Mouse (Mus musculus): ENCODE results near the gene Acads.
A peak's percentile ranks its signal among the peaks of the same experiment; 100 is the strongest.
"Not testable (repeated sequence)": the region's sequence is repeated elsewhere in the genome, so short reads cannot be mapped to it uniquely, and the experiment has no call there.

Gene Acads

DNA sequence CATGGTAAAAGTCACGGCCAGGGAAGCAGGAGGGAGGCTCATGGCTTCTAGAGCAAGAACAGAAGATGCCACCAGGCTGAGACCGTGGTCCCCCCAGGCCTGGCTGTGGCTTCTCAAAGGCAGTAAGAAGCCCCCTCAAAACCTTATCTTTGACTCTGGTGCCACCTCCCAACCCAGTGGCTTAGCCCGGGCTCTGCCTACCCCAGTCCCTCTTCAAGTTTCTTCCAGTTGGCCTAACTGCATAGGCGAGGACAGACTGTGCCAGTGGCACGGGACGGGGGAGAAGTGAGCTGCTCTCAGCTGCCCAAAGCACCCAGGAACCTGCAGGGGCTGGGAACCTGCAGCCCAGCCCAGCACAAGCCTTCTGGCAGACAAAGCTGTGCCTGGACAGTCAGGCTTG is 5.5 kb upstream of the Acads start:
- no peak for DNase-seq

DNA sequence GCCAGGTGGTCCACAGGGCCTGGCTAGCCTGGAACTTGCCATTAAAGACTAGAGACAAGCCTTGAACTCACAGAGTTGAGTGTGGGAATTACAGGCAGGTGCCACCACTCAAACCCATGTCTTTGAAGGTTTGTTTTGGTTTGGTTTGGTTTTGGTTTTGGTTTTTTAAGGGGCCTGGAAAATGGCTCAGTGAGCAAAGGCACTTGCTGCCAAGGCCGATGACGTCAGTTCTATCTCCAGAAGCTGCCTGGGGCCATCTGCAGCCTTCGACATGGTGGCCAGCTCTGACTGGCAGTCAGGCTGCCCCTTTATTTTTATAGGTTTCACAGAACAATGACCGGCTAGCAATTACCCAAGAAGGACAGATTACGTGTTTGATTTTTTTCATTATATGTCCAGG is 1.8 kb upstream of the Acads start:
- no peak for DNase-seq

- DNase-seq = no peak
These were observed 1.7 kb downstream of the Acads start for GRCm38 (mm10) chr5:115117467-115117866.

DNA sequence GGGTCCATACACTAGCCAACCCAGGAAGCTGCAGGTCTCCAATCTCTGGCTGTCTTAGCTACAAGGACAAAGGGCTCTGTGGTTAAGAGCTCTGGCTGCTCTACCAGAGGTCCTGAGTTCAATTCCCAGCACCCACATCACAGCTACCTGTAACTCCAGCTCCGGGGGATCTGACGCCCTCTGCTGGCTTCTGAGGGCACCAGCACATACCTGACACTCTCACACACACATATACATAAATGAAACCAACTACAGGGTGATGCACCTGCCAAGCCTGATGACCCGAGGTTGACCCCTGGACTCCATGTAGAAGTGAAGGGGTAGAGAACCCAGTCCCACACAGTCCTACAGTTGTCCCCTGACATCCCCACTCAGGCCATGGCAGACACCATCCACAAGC is 2.7 kb downstream of the Acads start:
- no peak for DNase-seq

DNA sequence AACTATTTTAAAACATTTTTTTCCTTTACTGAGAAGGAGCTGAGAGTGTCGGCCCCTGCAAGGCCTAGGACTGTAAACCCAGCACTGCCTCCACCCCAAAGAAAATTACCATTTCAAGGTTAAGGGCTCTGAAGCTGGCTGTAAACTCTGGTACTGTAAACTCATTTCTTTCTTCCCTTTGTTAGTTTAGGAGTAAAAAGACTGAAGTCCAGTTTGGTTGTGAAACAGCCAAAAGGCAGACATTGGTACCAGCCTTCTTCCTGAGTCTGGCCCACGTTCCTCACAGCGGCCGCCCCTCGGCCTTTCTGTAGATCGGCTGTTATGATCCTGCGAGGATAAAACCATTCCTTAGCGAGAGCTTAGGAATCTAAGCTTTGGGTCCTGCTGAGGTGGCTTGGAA is 4.6 kb downstream of the Acads start:
- no peak for DNase-seq

- no peak for DNase-seq
These were observed 5.9 kb downstream of the Acads start for GRCm38 (mm10) chr5:115113244-115113643.

GRCm38 (mm10) chr5:115111156-115111555 is 8.0 kb downstream of the Acads start:
- no peak for DNase-seq

DNA sequence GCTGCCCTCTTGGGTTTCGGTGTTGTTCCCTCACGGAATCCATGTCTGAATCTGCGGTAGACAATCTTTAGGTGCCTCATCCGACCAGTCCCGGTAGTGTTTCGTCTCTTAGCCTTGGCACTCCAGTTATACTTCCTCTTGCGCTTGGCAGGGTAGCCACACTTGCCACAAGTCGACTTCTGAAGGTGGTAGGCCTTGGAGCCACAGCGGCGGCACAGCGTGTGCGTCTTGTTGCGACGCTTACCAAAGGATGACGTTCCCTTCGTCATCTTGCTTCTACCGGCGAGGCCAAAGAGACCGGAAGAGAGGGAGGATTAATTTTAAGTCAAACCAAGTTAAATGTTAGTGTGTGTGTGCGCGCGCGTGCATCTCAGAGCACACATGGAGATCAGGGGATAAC is 15.9 kb downstream of the Acads start:
- DNase-seq = not testable (repeated sequence)

DNA sequence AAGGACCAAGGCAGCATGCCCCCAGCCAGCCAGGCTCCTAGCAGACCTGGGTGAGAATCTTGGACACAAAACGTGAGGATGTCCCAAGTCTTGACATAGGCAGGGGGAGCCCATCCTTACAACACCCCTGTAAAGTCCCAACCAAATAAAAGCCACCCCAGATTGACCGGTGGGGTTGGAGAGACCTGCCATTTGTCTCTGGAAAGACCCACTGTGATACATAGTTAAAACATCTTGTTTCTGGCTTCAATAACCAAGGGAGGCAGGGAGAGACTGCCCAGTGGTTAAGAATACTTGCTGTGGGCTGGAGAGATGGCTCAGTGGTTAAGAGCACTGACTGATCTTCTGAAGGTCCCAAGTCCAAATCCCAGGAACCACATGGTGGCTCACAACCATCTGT is 16.9 kb downstream of the Acads start:
- DNase-seq = no peak

- no peak for DNase-seq
These were observed 18.7 kb downstream of the Acads start for GRCm38 (mm10) chr5:115100473-115100872.

DNA sequence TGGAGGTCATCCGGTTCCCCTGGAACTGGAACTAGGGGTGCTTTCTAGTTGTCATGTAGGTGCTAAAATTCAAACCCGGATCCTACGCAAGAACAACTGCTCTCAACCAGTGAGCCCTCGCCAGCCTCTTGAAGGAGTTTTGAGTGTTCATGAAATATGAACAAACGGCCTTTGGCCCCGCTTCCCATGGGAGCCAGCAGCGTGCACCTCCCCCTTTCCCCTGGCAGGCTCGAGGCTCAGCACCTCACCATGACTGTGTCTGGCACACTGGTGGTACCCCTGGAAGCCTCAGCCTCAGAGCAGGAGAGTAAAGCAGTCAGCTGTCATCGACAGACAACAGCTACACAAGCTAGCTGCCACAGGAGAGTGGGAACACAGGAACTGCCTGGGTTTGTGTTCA is 19.2 kb downstream of the Acads start:
- no peak for DNase-seq

DNA sequence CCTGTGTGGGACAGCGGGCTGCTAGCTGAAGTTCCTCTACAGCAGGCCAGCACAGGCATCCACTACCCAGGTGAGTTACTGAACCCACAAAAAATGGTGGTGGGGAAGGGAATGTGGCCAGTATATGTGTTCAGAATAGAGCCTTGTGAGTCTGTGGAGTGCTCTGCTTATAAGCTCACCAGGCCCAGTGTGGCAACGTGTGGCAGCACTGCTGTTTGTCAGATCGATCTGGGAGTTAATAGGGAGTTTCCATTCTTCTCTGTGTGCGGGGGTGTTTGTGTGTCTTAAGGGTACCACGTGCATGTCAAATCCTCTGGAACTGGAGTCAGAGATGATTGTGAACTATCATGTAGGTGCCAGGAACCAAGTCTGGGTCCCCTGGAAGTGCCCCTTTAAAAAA is 19.6 kb downstream of the Acads start:
- DNase-seq = no peak

- DNase-seq = no peak
These were observed 21.0 kb downstream of the Acads start, which contains the start of gene Gm10401 for GRCm38 (mm10) chr5:115098195-115098594. Gene Gm10401 (minus strand): TSS chr5:115098295.

DNA sequence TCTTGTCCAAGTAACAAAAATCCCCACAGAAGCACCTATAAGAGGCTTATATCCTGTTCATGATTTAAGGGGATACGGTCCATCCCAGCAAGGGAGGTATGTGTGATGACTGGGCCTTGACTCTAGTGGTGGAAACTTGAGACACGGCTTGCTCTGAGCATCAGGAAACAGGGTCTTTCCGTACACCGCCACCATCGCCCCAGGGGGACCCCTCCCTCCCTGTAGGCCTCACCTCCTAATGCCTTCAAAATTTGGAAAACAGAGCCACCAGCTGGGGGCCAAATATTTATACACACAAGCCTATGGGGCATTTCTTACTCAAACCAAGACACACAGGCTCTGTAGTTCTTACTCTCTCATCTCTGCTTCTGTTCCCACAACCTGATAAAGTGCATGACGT is 27.4 kb downstream of the Acads start:
- DNase-seq = no peak

GRCm38 (mm10) chr5:115091015-115091414 is 28.1 kb downstream of the Acads start:
- no peak for DNase-seq

- no peak for DNase-seq
These were observed 29.4 kb downstream of the Acads start for GRCm38 (mm10) chr5:115089592-115090268.

GRCm38 (mm10) chr5:115085675-115086074 is 33.5 kb downstream of the Acads start:
- DNase-seq = no peak

DNA sequence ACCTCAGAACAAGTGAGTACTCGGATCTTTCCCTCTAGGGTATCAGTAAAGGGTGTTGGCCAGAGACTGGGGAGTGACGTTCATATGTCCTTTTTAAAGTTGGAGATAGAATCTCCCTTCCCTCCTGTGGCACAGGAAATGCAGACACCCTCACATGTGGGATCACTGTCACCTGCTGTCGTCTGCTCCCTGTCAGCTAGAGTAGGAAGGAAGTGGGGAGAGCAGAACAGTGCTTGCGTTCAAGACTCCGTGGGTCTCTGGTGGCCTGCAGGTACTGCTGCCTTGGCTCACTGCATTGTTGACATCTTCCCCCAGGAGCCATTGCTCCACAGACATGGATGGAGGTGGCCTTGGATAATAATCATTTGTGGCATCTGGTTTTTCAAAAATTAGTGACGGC is 35.7 kb downstream of the Acads start:
- no peak for DNase-seq

- DNase-seq = no peak
These were observed 37.5 kb downstream of the Acads start for GRCm38 (mm10) chr5:115081636-115082035.

GRCm38 (mm10) chr5:115076144-115076901 is 42.8 kb downstream of the Acads start:
- DNase-seq = peak; percentile 82 to 85

DNA sequence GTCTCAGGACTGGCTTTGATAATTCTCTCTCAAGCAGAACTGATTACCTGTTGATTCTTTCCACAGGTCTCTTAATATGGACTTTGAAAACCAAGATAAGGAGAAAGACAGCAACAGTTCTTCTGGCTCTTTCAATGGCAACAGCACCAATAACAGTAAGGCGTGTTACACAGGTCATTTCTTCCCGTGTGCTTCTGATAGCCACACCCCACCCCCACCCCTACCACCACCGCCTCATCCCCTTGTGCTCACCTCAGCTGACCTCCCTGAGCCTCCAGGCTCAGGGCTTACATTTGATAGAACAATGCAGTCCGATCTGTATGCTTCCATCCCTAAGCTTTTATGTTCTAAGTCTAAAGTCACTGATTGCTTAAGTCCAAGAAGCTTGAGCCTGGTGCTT is 44.4 kb downstream of the Acads start:
- no peak for DNase-seq

- not testable (repeated sequence) for DNase-seq
These were observed 45.8 kb downstream of the Acads start for GRCm38 (mm10) chr5:115073306-115073705.

DNA sequence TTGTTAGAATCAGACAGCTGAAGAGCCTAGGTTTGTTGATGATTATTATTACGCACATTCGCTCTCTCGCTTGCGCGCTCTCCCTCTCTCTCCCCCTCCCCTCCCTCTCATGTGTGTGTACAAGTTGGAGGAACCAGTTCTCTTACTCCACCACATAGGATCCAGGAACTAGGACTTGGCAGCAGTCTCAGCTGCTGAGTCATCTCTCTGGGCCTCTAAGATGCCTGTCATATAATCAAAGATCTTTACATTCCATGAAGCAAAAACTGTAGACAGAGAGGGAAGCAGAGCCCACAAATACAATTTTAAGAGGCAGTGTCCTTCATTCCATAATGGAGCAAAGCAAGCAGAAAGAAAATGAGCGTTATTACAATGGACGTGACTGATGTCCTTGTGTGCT is 47.0 kb downstream of the Acads start:
- no peak for DNase-seq

DNA sequence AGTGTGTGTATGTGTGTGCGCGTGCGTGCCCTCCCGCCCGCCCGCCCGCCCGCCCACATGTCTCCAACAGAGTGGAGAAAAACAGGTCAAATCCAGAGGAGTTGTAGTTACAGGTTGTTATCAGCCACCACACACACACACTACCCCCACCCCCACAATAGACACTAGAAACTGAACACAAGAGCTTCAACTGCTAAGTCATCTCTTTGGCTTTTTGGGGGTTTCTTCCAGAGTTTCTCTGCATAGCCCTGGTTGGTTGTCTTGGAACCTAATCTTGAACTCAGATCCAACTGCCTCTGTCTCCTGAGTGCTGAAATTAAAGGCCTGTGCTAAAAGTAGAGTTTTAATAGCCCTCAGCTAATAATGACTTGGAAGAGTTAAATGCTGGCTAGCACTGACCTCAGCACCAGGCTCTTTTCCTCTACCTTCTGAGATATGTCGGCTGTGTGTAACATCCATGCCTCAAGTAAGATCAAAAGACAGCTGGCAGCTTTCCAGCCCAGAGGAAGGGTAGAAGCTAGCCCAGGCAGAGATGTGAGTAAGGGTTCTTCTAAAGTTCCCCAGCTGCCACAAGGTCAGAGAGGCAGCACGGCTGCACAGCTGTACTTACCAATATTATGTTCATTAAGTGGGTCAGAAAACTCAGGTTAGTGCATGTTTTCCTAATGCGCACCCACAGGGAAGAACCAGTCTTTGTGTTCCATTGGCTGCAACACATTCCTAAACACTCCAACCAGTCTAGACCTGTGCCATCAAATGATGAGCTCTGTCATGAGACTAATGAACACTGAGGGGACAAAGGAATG is 47.8 kb downstream of the Acads start:
- no peak for DNase-seq

All from B cell, adult 2 months (primary cell).